Mouse (Mus musculus) yolk sac, embryonic 10.5 days (tissue): ENCODE measurements around the gene Olfr175-ps1.

ENCODE experiments used
- DNase-seq: peaks from one replicate; pipeline ENCODE4 v3.0.0-alpha.2; 2017; ENCODE audit warnings: low spot score

The Olfr175-ps1 gene

DNA sequence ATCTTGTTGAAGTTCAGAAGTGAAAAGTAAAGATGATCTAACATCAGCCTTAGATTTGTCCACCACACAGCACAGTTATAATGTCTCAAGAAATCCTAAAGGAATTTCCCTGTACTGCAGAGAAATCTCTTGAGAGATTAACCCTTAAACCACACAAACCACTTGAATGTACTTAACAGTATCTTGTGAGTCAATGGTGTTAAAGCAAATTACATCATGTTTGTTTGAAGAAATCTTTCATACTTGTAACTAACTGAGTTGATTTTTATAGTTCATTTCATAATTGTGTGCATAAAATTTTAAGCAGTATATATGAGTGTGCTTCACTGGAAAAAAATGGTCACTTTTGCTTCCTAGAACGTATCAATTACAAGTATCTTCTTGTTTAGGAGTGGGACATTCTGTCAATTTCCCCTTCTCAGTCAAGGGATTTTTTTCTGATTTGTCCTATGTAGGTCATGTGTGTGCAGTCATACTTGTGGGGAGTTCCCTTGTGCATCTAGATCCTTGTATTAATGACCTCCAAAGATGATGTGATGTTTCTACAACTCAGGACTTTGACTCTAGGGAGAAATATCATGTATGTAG is at the start of gene Olfr175-ps1:
Gene Olfr175-ps1 (minus strand): TSS at position 51 of the 588 bp plus-strand sequence.
- DNase-seq: no peak

GRCm38 (mm10) chr16:58874668-58875067 is 48.1 kb upstream of the Olfr175-ps1 start, which contains the start of gene Olfr177:
Olfr177 (minus strand) TSS chr16:58874768.
- DNase-seq: no peak

GRCm38 (mm10) chr16:58861479-58861878 is 34.9 kb upstream of the Olfr175-ps1 start:
- no peak for DNase-seq

- no peak for DNase-seq
Observed at GRCm38 (mm10) chr16:58860032-58860737, 33.6 kb upstream of the Olfr175-ps1 start.

DNA sequence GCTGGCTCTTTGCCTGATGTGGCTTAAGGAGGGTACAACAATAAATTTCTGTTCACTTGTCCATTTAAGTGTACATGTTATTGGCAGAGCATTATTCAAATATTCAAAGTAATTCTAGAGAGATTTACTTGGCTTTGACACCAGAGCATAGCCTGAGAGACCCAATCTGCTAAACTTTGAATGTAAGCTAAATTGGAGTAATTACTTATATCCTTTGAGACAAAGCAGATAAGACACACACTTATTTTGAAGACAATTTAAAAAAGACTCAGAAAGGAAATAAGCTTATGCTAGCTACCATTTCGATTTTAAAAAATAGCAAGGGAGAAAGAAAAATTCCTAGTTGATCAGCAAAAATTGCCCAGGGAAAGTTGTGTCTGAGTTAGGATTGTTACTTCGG is 26.4 kb downstream of the Olfr175-ps1 start, which contains the start of gene Olfr173:
Gene Olfr173 (minus strand): TSS at position 101 of the 400 bp plus-strand sequence.
- no peak for DNase-seq
